Mouse (Mus musculus): ENCODE data around the gene Cyp2c70. TPM values are rescaled to one million over a fixed set of nuclear protein-coding genes. Genes with fewer than 3 reads are reported as not detected.

The Cyp2c70 gene
- not detected in 2 replicates for polyA plus RNA-seq (2021; fragmentation: Nextera tagmentation)
- long read RNA-seq, experiment 1 = 0 reads
- long read RNA-seq, experiment 2 = 0 reads

DNA sequence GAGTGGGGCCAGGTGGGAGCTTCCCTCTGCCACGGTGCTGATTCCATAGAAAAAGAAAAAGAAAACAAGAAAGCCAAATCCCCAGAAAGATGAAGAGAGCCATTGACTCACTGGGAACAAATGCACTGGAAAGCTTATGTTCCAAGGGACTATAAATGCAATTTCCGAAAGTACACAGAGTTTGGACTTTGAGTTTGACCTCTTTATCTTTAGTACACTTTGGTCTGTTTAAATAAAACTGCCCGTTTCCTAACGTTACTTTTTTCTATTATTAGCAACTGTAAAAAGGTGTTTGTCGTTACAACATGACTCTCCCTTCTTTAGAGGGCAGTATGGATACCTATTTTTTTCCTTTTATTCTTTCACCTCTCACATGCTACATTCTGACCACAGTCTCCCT is at the start of gene Cyp2c70:
Cyp2c70 (minus strand) TSS at position 174 of the 400 bp plus-strand sequence.

Other genes with a start within 250 kb of the Cyp2c70 start
- not detected in 2 replicates for gene Cyp2c37, start 194.9 kb downstream of the Cyp2c70 start, polyA plus RNA-seq (2021; fragmentation: Nextera tagmentation)
- not detected in 2 replicates for gene Cyp2c54, start 113.5 kb downstream of the Cyp2c70 start, polyA plus RNA-seq (2021; fragmentation: Nextera tagmentation)
- gene Cyp2c50, start 97.6 kb downstream of the Cyp2c70 start, polyA plus RNA-seq (2021; fragmentation: Nextera tagmentation) = not detected in 2 replicates
- 14.2 and 17.0 TPM in 2 replicates for gene Pdlim1, start 84.5 kb upstream of the Cyp2c70 start, polyA plus RNA-seq (2021; fragmentation: Nextera tagmentation)

Data from layer of hippocampus, adult 6 months (tissue).